Mouse (Mus musculus) heart, embryonic 12.5 days (tissue): ENCODE results near the gene Utp14a. TPM values are rescaled to one million over a fixed set of nuclear protein-coding genes. Genes with fewer than 3 reads are reported as not detected.
A peak's percentile ranks its signal among the peaks of the same experiment; 100 is the strongest.

Source experiments
- ATAC-seq: fragments of 200-750 bp; cut with Nextera tagmentation; 2 replicates; pipeline ENCODE4 v1.8.0; 2017; ENCODE audit warnings: moderate TSS enrichment, moderate library complexity; ENCODE audit not compliant: insufficient number of reproducible peaks, low FRiP score
- H3K27ac ChIP-seq: fragments of 300-500 bp; sonication (generic); 2 replicates; pipeline ENCODE4 v1.5.1; 2016; ENCODE audit warnings: mild to moderate bottlenecking, moderate library complexity; ENCODE audit not compliant: poor library complexity, severe bottlenecking
- H3K27me3 ChIP-seq: fragments of 300-500 bp; sonication (generic); replicated peaks from 2 replicates; pipeline ENCODE4 v1.6.1; 2016; ENCODE audit warnings: mild to moderate bottlenecking, moderate library complexity
- H3K36me3 ChIP-seq: fragments of 300-500 bp; sonication (generic); 2 replicates; pipeline ENCODE4 v1.6.1; 2016; ENCODE audit warnings: mild to moderate bottlenecking, moderate library complexity
- H3K4me1 ChIP-seq: fragments of 300-500 bp; sonication (generic); replicated peaks from 2 replicates; pipeline ENCODE4 v1.6.1; 2016; ENCODE audit warnings: mild to moderate bottlenecking
- H3K4me2 ChIP-seq: fragments of 300-500 bp; sonication (generic); 2 replicates; pipeline ENCODE4 v1.6.1; 2016; ENCODE audit warnings: mild to moderate bottlenecking, moderate library complexity
- H3K4me3 ChIP-seq: fragments of 300-500 bp; sonication (generic); 2 replicates; pipeline ENCODE4 v1.5.1; 2016; ENCODE audit warnings: mild to moderate bottlenecking
- H3K9ac ChIP-seq: fragments of 300-500 bp; sonication (generic); 2 replicates; pipeline ENCODE4 v1.6.1; 2016; ENCODE audit warnings: mild to moderate bottlenecking, moderate library complexity
- H3K9me3 ChIP-seq: fragments of 300-500 bp; sonication (generic); replicated peaks from 2 replicates; pipeline ENCODE4 v1.6.1; 2016; ENCODE audit warnings: mild to moderate bottlenecking, moderate library complexity
- whole genome bisulfite sequencing: fragments of 180-500 bp; shearing (Covaris S2); methylation state at CpG from one replicate; pipeline ENCODE4 v1.1.7; 2016; 5-methylcytosine and 5-hydroxymethylcytosine counted together
- polyA plus RNA-seq: library from polyadenylated mRNA; unstranded; fragments of >200 nt; fragmentation: Nextera tagmentation; extraction: Ambion mirVana; gene quantifications from 2 replicates; pipeline ENCODE4 v1.2.1, GENCODE M21; 2016

The Utp14a gene
- polyA plus RNA-seq, 1 experiment from 2014 or later: 9.1 TPM

DNA sequence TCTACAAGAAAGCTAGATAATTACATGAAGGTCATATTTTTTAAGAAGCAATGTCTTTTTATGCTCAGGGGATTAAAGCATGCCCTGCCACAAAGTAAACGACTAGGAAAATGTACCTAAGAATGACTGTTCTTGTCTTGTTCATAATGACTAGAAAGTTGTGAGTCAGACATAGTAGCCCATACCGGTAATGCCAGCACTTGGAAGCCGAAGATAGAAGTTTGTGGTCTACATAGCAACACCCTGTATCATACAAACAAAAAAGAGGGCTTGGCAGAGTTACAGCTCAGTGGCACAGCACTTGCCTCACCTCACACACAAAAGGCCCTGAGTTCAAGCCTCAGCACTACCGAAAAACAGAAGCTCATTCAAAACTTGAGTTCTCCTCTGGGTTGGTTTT is 15.0 kb downstream of the Utp14a start:
- Histone ChIP-seq H3K4me1 (no peaks in the 10 kb centered on the region), H3K27me3 (no peaks in the 10 kb centered on the region), H3K4me3 (no peak overlapping the region), H3K9me3 (no peaks in the 10 kb centered on the region), H3K36me3 (peaks cover 31% of the 10 kb centered on the region), H3K9ac (no peak overlapping the region), H3K4me2 (no peak overlapping the region), H3K27ac (no peak overlapping the region)
- WGBS: 80% methylated on average over 4 of the region's 4 CpGs
- ATAC-seq: no peak

DNA sequence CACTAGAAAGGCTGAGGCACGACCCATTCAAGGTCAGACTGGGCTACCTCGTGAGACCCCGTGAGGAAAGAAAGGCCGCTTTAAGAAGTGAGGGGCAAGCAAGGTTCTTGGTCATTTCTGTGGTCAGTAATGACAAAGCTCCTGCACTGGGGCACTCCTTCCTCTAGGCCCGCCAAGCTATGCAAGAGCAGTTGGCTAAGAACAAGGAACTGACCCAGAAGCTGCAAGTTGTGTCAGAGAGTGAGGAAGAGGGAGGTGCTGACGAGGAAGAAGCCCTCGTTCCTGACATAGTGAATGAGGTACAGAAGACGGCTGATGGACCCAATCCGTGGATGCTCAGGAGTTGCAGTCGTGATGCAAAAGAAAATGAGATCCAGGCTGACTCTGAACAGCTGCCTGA is 18.0 kb downstream of the Utp14a start:
- H3K27me3 ChIP-seq: no peaks in the 10 kb centered on the region
- H3K9ac ChIP-seq: no peak overlapping the region
- no peak overlapping the region for H3K27ac ChIP-seq
- H3K9me3 ChIP-seq: no peaks in the 10 kb centered on the region
- no peak overlapping the region for H3K4me3 ChIP-seq
- H3K36me3 ChIP-seq: peaks cover 19% of the 10 kb centered on the region
- WGBS: 82% methylated on average over 10 of the region's 10 CpGs
- H3K4me1 ChIP-seq: no peaks in the 10 kb centered on the region
- H3K4me2 ChIP-seq: no peak overlapping the region
- no peak for ATAC-seq

GRCm38 (mm10) chrX:48278103-48278502 is 21.4 kb downstream of the Utp14a start:
- peaks cover 17% of the 10 kb centered on the region for H3K36me3 ChIP-seq
- H3K27me3 ChIP-seq: no peaks in the 10 kb centered on the region
- H3K27ac ChIP-seq: no peak overlapping the region
- no peaks in the 10 kb centered on the region for H3K4me1 ChIP-seq
- 44% methylated on average over 3 of the region's 3 CpGs for WGBS
- ATAC-seq: no peak
- H3K4me2 ChIP-seq: no peak overlapping the region
- no peaks in the 10 kb centered on the region for H3K9me3 ChIP-seq
- H3K4me3 ChIP-seq: no peak overlapping the region
- H3K9ac ChIP-seq: no peak overlapping the region

DNA sequence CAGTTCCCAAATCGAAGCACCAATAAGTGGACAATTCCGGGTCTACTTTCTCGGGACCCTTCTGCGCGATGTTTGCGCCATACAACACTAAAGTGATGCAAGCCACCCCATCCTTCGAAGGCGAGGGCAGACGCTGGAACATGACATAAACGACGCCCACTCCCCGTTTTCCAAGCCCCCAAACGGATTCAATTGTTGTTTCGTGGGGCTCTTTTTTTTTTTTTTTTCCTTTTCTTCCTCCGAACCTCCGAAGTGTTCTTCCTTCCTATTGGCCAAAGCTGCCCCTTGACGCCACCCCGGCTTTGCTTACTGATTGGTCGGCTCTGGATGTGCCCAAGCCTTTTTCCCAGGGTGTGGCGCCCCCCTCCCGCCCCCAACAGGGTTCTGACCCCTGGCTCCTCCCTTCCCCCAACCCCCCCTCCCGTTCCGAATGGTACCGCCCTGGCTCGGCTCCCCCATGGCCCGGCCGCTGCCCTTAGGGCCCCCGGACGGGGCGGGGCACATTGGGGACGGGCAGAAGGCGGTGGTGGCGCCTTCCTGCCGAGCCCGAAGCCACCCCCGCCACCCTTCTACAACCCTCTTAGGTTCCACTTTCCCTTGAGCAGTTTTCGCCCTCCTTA is 27.8 kb downstream of the Utp14a start:
- peak overlapping the region; percentile 82 for H3K27ac ChIP-seq
- no peaks in the 10 kb centered on the region for H3K9me3 ChIP-seq
- H3K4me1 ChIP-seq: no peaks in the 10 kb centered on the region
- 0 out of 2 replicates have a peak, but pooled peaks cover 5% of the 10 kb centered on the region for H3K36me3 ChIP-seq
- peaks cover 27% of the 10 kb centered on the region for H3K27me3 ChIP-seq
- H3K9ac ChIP-seq: peak overlapping the region; percentile 72
- 15% methylated on average over 23 of the region's 37 CpGs for WGBS
- H3K4me2 ChIP-seq: peak overlapping the region; percentile 71
- peak; percentile 87 for ATAC-seq
- peak overlapping the region; percentile 56 for H3K4me3 ChIP-seq

GRCm38 (mm10) chrX:48285006-48285650 is 28.5 kb downstream of the Utp14a start:
- Histone ChIP-seq H3K9me3 (no peaks in the 10 kb centered on the region), H3K4me3 (peak overlapping the region; percentile 56), H3K4me1 (no peaks in the 10 kb centered on the region), H3K36me3 (0 out of 2 replicates have a peak, but pooled peaks cover 5% of the 10 kb centered on the region), H3K9ac (peak overlapping the region; percentile 72), H3K27ac (peak overlapping the region; percentile 82), H3K4me2 (peak overlapping the region; percentile 71), H3K27me3 (peaks cover 27% of the 10 kb centered on the region)
- WGBS: 9% methylated on average over 25 of the region's 42 CpGs
- ATAC-seq: peak; percentile 92

DNA sequence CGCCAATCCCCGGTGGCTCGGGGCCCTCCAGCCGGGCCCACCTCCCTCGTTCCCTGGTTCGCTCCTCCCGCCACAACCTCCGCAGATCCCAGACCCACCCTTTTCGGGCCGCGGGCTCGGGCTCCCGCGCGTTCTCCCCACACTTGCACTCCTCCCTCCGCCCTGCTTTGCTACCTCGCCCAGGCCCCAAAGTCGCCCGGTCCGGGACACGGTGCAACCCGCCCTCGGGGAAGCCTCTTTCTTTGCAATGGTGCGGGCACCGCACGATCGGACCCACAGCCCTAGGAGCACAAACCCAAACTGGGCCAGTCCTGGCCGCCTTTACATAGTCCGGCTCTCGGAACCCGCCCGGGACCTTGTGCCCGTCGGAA is 29.0 kb downstream of the Utp14a start:
- H3K27me3 ChIP-seq: peaks cover 27% of the 10 kb centered on the region
- H3K9me3 ChIP-seq: no peaks in the 10 kb centered on the region
- H3K4me3 ChIP-seq: peak overlapping the region; percentile 56
- 0 out of 2 replicates have a peak, but pooled peaks cover 5% of the 10 kb centered on the region for H3K36me3 ChIP-seq
- WGBS: 11% methylated on average over 27 of the region's 34 CpGs
- peak overlapping the region; percentile 71 for H3K4me2 ChIP-seq
- H3K4me1 ChIP-seq: no peaks in the 10 kb centered on the region
- ATAC-seq: no peak; the same call in 1 of the 2 replicates
- H3K27ac ChIP-seq: peak overlapping the region; percentile 33; the same call in 1 of the 2 replicates
- peak overlapping the region; percentile 65 for H3K9ac ChIP-seq

GRCm38 (mm10) chrX:48286488-48286887 is 29.8 kb downstream of the Utp14a start:
- 44% methylated on average over 6 of the region's 6 CpGs for WGBS
- Histone ChIP-seq H3K4me3 (no peak overlapping the region), H3K27ac (no peak overlapping the region), H3K36me3 (0 out of 2 replicates have a peak, but pooled peaks cover 5% of the 10 kb centered on the region), H3K27me3 (peaks cover 27% of the 10 kb centered on the region), H3K9ac (no peak overlapping the region), H3K4me1 (no peaks in the 10 kb centered on the region), H3K4me2 (peak overlapping the region; percentile 71; the same call in 1 of the 2 replicates), H3K9me3 (no peaks in the 10 kb centered on the region)
- no peak for ATAC-seq

- WGBS: 61% methylated on average over 4 of the region's 4 CpGs
- no peaks in the 10 kb centered on the region for H3K36me3 ChIP-seq
- H3K4me3 ChIP-seq: no peak overlapping the region
- H3K27me3 ChIP-seq: peaks cover 34% of the 10 kb centered on the region
- no peak for ATAC-seq
- H3K27ac ChIP-seq: no peak overlapping the region
- no peaks in the 10 kb centered on the region for H3K9me3 ChIP-seq
- no peak overlapping the region for H3K9ac ChIP-seq
- H3K4me1 ChIP-seq: no peaks in the 10 kb centered on the region
- no peak overlapping the region for H3K4me2 ChIP-seq
Observed at GRCm38 (mm10) chrX:48288008-48288407, 31.3 kb downstream of the Utp14a start.

DNA sequence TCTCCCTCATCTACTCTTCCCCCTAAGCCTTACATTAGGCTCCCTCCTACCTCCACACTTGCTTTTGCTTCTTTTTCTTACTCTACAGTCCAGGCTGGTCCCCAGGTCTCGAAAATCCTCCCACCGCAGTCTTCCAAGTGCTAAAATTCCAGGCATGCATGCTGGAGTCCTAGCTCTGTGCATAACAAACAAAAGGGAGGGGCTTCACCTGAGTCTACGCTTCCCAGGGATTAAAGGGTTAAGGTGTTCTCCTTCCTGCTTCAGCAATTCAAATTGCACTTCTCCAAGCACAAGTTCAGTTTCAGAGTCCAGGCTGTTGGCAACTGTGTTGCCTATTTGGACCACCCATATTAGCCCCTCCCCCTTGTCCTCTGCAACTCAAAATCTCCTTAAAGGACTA is 34.8 kb downstream of the Utp14a start:
- Histone ChIP-seq H3K4me1 (no peaks in the 10 kb centered on the region), H3K4me2 (no peak overlapping the region), H3K9me3 (no peaks in the 10 kb centered on the region), H3K27me3 (peaks cover 26% of the 10 kb centered on the region), H3K4me3 (no peak overlapping the region), H3K36me3 (no peaks in the 10 kb centered on the region), H3K27ac (no peak overlapping the region), H3K9ac (no peak overlapping the region)
- ATAC-seq: no peak
- WGBS: 36% methylated on average over 3 of the region's 3 CpGs

DNA sequence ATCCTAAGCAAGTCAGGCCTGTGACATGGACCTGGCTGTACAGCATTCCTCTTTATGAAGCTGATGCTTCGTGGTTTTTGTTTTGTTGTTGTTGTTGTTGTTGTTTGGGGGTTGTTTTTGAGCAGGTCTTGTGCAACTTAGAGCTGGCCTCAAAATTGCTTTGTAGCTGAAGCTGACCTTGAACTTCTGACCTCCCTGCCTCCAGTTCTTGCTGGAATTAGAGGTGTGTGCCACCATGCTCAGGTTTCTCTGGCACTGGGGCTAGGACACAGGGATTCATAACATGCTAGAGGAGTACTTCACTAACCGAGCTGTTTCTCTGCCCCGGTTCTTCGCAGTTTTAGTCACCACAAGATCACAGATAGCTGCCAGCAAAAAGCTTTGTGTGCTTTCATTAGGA is 48.7 kb downstream of the Utp14a start:
- Histone ChIP-seq H3K4me2 (no peak overlapping the region), H3K36me3 (no peaks in the 10 kb centered on the region), H3K27ac (no peak overlapping the region), H3K9me3 (no peaks in the 10 kb centered on the region), H3K4me1 (peaks cover 5% of the 10 kb centered on the region; the same call in 1 of the 2 replicates), H3K27me3 (peaks cover 5% of the 10 kb centered on the region; the same call in 1 of the 2 replicates), H3K4me3 (no peak overlapping the region), H3K9ac (no peak overlapping the region)
- ATAC-seq: no peak
- 82% methylated on average over 4 of the region's 4 CpGs for WGBS

DNA sequence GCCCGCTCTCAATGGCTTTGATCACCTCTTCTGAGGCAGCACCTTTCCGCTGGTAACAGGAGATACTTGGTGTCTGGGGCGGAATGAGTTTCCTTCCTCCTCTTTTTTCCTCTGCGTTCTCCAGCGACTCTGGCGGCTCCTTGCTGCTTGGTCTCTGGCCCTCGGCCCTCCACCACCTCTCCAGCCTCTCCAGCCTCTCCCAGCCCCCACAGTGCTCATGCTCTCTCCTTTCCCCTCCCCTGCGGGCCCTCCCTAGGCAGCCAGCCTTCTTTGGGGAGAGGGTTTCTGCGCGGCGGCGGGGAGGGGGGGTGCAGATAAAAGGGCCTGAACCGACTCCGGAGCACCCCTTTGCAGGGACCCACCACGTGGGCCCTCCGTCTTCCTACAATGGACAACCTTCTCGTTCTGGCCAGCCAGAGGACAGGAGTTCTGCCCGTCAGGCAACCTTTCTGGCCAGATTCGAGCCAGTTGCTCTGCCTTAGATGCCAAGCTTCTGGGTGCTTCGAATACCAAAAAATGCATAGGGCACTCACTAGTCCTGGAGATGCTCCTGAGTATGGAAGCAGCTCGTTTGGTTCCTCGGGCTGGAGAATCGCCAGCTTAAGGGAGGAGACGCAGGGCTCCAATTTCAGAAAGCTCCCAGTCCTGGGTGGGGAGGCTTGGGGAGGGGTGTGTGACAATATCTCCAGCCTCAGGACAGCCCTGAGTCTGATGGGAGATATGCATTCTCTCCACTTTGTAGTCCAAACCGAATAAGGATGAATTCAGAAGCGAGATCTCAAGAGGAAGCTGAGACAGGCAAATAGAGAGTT is 54.2 kb downstream of the Utp14a start:
- Histone ChIP-seq H3K4me1 (peaks cover 8% of the 10 kb centered on the region; the same call in 1 of the 2 replicates), H3K27ac (no peak overlapping the region), H3K36me3 (no peaks in the 10 kb centered on the region), H3K4me2 (peak overlapping the region; percentile 75), H3K9ac (peak overlapping the region; percentile 58), H3K9me3 (no peaks in the 10 kb centered on the region), H3K4me3 (peak overlapping the region; percentile 34), H3K27me3 (peaks cover 10% of the 10 kb centered on the region)
- ATAC-seq: no peak; the same call in 1 of the 2 replicates
- WGBS: 17% methylated on average over 25 of the region's 26 CpGs
